Mouse (Mus musculus): Measurements from ENCODE around the gene AU021092.
"Not testable (repeated sequence)": the region's sequence is repeated elsewhere in the genome, so short reads cannot be mapped to it uniquely, and the experiment has no call there.

AU021092 gene

DNA sequence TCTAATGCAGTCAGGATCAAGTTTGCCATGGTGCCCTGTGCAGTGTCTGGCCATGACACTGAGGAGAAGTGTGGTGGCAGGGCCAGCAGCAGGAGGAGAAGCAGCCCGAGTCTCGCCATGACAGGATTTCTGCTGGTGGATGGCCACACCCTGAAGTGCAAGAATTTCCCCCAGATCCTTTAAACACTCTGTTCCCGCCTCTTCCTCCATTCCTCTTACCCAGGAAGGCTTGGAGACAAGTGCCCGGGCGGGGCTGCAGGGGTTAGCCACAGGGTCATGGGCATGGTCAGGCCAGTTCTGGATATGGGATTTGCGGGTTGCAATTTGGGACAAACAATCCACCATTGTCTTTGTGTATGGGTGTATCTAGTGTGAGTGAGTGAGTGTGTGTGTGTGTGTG is at the start of gene AU021092:
AU021092 (minus strand) TSS at position 160 of the 400 bp plus-strand sequence.
- no peak for DNase-seq

DNA sequence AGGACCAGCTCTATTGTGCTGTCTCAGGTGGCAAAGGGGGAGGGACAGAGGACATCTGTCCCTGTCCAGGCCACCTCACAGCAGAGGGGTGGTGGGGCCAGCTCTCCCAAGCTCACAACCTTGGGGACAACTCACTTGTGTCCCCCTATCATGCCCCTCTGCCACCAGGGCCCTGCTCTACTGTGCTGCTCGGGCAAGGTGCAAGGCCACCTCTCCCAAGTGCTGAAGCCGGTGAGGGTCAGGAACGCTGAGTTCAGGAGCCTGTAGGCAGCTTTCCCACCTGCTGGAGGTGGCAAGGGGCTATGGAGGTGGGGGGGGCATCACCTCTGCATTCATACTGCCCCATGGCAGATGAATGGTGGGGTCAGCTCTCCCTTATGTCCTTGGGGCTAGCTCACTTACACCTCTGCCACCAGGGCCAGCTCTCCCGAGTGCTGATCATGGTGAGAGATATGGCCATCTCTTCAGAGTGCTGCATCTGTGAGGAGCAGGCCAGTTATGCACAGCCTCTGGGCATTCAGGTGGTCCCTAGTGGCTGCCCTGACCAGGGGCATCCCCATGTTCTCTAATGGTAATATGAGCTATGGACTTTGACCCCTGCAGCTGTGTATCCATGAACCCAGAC is 49.4 kb upstream of the AU021092 start:
- no peak for DNase-seq

DNA sequence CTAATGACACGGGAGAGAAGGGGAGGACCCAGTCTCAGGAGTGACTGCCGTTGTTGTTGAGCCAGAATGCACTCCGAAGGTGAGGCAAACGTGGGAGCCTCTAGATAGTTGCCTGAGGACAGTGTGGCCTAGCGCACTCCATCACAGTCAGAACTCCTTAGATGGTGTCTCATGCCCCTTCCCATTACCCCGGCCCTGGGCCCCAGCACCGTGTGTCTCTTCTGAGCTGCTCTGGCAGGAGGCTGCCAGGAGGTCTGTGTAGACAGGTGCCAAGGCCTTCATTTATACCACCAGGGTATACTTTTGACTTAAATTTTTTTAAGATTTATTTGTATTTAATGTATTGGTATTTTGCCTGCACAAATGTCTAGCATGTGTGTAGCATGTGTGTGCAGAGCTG is 41.8 kb upstream of the AU021092 start:
- no peak for DNase-seq

DNA sequence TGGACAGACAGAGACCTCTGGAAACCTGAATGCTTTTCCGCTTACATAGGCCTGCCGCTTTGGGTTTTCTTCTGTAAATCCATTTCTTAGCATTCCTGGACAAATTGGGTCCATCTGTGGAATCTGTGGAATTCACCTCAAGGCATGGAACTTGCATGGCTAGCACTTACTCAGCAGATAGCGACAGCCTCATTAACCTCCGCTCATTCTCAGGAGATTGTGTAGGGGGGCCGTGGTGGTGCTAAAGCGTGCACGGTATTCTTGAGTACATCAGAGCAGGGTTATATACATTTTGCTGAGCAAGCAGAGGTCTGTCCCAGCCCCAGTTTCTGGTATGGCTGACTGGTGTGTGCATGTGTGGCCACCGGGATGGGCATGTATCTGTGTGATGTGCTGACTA is 41.1 kb upstream of the AU021092 start:
- DNase-seq = no peak

DNA sequence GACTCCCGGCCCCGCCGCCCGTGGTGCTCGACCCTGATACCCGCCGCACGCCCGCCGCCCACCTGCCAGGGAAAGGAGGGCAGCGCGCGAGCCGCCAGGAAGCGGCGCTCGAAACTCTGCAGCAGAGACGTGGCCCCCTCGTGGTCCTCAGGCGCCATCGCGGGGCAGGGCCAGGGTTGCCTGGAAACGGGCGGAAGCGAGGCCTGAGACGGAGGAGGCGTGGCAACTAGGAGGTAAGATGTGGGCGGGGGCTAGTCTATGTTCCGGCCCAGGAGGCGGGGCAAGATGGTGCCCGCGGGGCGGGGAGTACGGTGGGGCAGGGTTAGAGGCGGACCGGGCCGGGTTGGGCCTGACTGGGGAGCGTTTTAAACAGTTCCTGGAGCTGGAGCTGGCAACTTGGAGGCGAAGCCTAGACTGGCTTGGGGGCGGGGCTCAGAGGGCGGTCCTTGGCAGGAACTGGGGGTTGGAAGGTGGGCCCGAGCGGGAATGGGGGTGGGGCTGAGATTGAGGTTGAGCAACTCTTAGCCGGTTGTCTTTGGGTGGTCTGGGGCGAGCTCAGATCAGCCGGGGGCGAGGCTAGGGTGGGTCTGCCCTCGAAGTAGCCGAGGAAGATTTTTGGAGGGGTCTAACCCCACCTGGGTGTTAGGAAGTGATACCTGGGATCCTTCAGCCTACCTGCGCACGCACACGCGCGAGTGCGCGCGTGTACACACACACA is 33.8 kb upstream of the AU021092 start, which contains the start of gene Eef2kmt:
Eef2kmt (minus strand) TSS at position 205 of the 718 bp plus-strand sequence.
- DNase-seq = peak; percentile 84 to 91

DNA sequence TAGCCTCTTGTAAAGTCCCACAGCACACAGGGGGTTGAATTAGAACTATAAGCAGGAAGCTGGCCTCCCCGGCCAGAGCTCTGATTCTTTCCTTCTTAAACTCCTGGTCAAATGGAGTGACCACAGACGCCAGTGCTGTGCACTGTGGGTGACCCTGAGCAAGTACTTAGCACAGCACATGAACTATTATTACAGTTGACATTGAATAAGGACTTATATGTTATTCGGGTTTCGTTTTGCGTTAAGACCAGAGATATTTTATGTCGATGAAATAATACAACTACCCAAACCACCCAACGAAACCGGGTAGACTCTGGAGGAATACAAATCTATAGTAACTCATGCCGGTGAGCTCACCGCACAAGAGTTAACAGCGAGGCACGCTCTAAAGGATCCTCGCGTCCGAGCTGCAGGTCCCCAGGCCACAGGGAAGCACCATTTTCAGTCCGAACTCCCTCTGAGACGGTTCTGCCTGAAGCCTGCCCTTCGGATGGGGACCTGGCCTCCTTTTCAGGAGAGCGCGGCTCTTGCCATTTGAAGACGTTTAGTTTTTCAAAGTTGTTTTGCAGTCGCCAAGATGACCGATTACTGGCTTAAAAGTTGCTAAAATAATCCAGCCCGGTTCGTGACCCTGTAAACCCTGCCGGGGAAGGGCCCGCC is 33.1 kb upstream of the AU021092 start:
- DNase-seq = no peak

DNA sequence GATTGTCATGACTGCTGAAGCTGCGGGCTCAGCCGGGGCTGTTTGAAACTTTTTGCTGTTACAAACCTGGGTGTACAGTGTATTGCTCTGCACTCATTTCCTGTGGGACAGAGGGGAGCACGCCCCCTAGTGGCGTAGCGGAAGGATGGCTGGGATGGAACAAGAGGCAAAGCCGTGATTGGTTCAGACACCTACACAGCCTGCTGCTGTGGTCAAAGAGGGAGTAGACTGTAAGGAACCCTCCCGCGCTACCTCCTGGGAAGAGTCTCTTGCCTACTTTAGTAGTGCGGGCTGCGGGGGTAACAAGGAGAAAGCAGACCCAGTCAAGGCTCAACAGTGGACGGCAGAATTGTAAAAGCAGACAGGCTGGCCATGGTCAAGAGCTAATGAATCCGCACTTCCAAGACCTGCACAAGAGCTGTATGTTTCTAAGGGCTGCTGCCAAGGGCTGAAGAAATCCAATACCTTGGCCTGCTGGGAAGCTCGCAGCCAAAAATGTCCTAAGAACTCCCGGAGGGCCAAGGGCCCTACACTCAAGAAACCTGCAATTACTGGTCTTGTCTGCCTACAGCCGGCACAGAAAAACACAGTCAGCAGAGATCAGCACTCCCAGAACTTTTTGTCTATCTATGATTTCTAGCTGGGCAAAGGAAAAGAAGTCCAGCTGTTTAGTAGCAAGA is 32.4 kb upstream of the AU021092 start:
- DNase-seq = peak; percentile 49 to 63

DNA sequence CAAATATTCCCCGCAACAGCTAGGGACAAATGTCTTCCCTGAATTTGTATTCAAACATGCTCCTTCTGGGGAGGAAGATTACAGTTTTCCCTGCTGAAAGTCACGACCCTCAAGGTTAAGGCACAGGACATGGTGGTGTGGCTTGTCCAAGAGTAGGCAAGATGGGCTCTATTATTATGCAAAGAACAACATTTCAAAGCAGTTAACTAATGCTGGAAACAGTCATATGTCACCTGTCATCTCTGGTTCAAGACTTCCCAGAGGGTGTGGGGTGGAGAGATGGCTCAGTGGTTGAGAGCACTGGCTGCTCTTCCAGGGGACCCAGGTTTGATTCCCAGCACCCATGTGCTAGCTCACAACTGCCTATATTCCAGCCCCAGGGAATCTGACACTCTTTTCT is 30.2 kb upstream of the AU021092 start:
- DNase-seq = no peak

DNA sequence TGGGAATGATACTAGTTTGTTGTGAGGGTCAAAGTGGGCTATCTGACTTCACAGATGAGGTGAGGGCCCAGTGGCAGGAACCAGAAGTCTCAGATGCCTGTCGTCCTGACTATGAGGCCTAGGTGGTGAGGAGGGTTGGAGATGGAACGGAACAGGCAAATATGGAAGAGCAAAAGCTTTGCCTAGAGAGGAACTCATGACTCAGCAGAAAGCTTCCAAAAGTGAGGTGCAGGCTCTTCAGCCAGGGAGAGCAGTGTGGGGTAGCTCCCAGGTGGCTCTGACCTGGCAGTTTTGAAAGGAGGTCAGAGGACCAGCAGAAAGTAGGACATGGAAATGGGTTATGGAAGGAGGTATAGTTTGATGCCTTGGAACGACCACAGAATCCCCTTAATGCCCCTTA is 28.8 kb upstream of the AU021092 start:
- no peak for DNase-seq

DNA sequence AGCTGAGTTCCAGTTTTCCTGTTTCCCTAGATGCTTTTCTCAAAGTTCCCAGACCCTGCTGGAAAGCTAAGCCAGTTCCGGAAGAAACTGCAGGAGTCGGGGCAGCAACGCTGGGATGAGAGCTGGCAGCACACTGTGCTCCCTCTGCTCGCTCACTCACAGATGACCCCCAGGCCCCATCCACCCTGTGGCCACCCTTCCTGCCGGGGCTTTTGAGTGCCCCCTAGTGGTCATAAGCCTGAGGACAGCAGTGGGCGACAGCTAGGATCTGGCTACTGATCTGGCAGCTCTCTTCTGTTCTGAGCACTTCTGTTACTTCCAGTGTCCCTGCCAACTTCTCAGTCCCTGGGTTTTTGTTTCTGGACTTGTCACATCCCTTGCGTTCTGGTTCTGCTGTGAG is 22.3 kb upstream of the AU021092 start:
- DNase-seq = peak; percentile 39 to 55

DNA sequence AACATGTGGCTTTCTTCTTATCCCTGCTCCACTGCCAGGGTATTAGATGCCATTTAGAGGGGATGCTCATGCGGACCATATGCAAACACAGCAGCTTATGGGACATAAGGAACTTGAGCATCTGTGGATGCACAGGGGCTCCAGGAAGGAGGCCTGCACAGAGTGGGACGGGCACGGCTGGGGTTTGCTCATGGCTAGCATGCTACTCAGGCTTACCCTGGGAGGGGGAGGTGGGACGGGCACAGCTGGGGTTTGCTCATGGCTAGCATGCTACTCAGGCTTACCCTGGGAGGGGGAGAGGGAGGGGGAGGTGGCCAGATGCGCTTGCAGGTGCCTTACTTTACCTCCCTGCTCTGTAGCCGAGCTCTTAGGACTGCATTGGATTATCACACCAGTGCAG is 20.8 kb upstream of the AU021092 start:
- DNase-seq = no peak

DNA sequence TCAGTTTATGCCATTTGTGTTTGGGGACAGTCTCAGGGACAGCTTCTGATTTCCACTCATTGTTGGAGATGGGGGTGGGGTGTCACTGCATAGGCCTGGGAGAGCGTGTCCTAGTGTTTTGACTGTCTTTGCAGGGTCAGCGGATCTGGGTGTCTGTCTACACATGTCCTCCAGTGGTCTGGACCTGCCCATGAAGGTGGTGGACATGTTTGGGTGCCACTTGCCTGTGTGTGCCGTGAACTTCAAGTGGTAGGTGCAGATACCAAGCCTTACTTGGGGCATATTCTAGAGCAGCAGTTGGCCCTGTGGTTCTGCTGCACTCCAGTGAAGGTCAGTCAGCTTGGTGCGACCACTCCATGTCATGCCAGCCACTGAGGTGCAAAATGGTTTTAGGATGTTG is 20.3 kb upstream of the AU021092 start:
- no peak for DNase-seq

DNA sequence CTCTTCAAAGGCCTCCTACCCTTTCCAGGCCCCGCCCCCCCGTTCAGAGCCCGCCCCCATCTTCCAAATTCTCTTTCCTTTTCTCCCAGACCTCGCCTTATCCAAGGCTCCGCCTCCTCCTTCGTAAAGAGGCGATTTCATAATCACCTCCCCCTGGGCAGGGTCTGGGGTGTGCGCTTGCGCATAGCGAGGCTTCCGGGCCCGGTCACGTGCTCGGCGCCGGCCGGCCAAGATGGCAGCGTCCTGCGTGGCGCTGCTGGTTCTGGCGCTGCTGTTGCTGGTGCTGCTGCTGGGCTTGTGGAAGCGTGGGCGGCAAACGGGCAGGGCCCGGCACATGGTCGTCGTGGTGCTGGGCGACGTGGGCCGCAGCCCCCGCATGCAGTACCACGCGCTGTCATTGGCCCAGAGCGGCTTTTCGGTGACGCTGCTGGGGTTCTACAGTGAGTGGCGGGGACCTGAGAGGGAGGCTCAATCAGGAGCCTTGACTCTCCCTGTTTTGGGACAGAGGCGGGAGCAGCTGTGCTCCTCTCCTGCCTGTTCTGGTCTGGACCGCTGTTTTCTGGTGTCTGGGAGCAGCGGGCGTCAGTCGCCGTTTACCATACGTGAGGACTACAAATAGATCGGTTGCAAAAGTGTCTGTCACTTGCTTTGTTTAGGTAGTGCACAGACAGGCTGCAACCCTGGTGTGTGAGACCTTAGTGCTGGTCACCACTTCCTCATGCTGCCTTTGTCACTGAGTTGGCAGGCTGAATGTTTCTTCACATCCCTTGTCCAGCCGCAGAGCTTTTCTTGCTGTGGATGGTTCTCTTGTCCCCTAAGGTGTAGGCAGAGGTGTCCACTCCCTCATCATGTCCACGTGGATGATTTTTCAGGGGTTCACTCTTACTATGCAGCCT is 11.6 kb upstream of the AU021092 start, which contains the start of gene Alg1:
Alg1 (plus strand) TSS at position 204 of the 896 bp plus-strand sequence.
- peak; percentile 91 to 95 for DNase-seq

DNA sequence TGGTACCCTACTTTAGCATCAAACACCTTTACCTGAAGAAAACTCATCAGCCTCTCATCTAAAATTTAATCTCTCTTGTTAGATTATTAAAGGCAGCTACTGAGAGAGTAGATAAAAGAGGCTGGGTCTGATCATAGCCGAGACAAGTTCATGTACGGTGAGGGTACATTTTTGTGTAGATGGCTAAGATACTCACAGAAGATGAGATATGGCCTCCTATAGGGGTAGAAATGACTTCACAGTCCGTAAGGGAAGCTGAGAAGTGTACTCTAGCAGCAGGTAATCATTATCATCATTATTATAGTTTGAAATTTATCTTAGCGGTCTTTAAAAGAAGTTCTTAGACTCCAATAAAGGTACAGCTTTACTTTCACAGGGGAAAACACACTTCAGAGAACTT is 10.9 kb upstream of the AU021092 start:
- no peak for DNase-seq

DNA sequence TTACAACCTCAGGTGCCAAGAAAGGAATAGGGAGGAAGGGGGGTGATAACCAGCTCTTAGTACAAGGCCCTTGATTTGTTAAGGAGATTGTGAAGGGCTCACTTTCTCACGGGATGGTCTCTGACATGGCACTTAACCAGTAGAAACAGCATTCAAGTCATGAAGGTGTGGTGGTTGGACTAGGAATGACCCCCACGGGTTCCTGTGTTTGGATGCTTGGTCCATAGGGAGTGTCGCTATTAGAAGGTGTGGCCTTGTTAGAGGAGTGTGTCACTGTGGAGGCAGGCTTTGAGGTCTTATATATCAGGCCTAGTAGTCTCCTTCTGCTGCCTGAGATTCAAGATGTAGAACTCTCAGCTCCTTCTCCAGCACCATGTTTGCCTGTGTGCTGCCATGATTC is 6.0 kb upstream of the AU021092 start:
- DNase-seq = not testable (repeated sequence)

DNA sequence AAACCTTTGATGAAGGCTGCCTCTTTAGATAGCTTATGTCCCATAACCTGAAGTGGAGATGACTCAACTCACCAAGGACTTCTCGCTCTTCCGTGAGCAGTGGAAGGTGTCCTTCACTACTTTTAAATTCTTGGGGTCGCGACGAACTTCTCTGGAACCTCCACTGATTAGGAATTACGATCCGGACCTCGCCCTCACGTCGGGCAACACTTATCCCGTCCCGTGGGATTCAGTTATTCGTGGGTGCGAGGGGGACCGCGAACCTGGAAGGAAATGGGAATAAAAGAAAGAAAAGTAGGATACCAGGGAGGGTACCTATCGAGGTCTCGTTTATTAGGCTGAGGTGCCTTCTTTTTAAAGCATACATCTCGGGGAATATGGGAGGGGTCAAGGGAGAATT is 5.4 kb upstream of the AU021092 start:
- DNase-seq = not testable (repeated sequence)

DNA sequence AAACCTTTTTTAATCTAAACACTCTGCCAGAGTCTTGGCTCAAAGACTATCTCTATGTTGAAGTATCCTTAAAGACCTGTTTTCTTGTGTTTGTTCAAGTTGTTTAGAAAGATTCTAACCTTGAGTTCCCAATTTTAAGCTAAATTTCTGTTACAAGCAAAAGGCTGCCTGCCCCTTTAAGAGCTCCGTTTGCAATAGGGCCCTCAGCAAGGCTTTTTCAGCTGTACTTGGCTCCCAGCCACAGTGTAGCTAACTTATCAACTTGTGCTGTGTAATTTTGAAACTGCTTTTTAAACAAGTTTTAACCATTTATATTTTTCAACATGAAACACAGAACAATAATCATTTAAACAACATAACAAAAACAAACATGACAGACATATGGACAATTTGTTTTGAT is 4.4 kb upstream of the AU021092 start:
- DNase-seq = not testable (repeated sequence)

DNA sequence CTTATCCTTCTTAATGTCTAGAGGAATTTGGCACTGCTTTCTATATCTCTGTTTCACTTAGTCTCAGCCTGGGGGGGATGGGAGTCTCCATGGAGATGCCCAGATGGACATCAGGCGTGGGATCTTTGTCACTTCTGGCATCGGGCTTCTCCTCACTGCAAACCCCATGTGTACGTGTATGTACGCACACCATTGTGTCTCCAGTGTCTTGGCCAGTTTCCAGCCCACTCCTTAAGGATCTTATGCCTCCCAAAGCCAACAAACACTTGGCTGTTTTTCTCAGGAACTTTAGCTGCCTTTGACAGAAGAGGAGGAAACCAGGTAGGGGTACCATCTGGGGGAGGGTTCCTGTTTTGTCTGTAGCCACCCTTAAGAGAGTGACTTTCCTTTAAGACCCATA is 696 bp downstream of the AU021092 start:
- no peak for DNase-seq

DNA sequence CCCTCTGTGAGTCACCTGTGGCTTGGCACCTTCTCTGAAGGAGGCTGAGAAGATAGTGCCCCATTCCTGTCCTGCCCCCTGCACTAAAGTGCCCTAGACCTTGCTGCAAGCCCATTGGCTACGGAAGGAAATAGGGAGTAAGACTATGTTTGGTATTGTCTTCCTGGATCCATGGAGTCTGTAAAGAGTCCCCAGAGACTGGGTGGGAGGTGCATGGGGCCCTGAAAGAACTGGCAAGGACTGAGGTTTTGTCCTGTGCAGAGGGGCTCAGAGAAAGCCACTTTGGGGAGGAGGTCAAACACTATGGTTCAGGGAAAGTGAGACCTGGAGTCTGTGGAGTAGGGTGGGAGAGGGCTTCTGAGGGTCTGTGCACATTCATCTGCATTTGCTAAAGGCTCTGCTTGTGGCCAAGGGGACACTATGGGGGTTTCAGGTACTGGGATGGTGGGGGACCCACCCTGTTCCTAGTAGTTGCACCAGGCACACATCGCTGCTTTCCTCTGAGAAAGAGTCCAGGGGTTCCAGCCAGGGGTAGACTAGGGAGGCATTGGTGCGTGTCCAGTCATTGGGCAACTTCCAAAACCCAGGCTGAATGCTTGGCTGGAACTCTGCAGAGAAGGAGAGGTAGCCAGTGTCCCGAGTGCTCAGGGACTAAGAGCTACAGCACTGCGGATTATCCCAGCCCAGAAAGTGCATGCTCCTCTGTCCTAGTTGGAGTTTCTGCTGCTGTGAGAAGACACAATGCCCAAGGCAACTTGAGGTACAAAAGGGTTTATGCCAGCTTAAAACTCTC is 4.6 kb downstream of the AU021092 start:
- no peak for DNase-seq

DNA sequence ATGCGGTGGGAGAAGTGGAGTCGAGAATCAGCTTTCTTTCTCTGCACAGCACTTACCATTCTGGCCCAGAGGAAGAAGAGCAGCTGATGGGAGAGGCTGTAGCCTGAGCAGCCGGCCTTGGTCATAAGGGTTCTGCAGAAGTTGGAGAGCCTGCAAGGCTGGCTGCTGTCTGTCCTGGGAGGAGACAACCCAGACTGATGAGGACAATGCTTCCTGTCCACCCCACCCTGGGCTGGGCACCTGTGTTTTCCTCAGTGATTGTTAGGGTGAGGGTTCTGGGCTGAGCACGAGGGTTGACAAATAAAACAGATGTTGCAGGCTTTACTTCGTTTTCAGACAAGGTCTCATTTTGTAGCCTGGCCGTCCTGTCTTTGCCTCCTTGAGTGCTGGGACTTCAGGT is 5.4 kb downstream of the AU021092 start:
- no peak for DNase-seq

DNA sequence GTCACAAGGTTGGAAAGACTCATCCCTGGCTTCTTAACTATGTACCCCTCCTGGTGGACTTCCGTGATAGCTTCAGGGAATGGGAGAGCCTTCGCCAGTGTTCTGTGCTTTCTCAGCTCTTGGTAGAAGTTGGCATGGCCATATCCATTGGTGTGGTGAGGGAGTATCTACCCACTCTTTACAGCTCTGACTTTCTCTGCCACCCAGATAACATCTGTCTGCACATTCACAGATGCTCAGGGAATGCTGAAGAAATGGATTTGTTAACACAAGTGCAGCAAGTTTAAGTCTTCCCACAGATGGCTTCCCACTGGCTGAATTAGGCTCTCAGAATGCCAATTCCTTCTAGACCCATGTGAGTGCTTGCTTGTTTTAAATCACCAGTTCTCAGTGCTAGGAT is 8.0 kb downstream of the AU021092 start:
- DNase-seq = no peak
